Mouse (Mus musculus): Measurements from ENCODE around the gene Kif2c.

DNA sequence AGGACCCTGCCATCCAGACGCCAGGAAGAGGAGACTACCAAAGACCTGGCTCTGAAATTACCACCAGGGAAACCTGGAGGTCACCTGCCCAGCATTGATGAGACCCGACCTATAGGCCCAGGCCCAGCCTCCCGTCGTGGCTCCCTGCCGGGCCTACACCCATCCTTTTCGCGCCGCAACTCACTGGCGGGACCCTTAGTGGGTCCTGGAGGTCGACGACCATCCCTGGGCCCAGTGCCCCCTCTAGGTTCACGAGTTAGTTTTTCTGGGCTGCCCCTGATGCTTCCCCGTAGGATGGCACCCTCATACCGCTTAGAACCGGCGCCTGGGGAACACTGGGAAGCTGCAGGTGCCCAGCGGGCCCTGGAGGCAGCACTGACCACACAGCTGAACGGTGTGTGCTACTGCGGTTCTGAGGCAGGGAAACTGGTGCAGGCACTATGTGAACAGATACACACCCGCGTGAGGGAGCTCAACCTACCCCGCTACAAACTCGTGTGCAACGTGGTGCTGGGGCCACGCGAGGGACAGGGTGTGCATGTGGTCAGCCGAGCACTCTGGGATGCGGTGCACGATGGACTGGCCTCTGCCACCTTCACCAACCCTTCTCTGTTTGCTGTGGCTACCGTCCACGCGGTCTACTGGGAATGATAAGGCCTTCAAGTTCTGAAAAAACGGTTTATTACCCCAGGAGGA is 54.3 kb downstream of the Kif2c start:
- no peak for TF ChIP-seq NELFE (IDR thresholded peaks at IDR 0.05; ENCODE audit: low read depth, low read length)
- no peak for TF ChIP-seq ZNF384 (IDR thresholded peaks at IDR 0.05; ENCODE audit: low read depth, low read length)
- no peak for TF ChIP-seq CTCF (conservative IDR thresholded peaks at IDR 0.05 in 1 of 2, IDR thresholded peaks at IDR 0.05 in 1 of 2; ENCODE audit: low read depth in 2 of 2, low read length in 2 of 2)
- TF ChIP-seq BHLHE40 (IDR thresholded peaks at IDR 0.05; ENCODE audit: low read depth, low read length), result no peak
- no peak for TF ChIP-seq POLR2A (IDR thresholded peaks at IDR 0.05; ENCODE audit: low read depth, low read length)

Data from CH12.LX (cell line).